Mouse (Mus musculus) macrophage (primary cell): ENCODE results near the gene Ptgis. TPM values are rescaled to one million over a fixed set of nuclear protein-coding genes. Genes with fewer than 3 reads are reported as not detected.
"Not testable (repeated sequence)": the region's sequence is repeated elsewhere in the genome, so short reads cannot be mapped to it uniquely, and the experiment has no call there.

ENCODE experiments used
- H3K27ac ChIP-seq: fragments of 350-480 bp; formaldehyde crosslinking; 2 replicates; pipeline ENCODE4 v1.9.0; 2021
- H3K36me3 ChIP-seq: fragments of 350-480 bp; formaldehyde crosslinking; 2 replicates; pipeline ENCODE4 v1.9.0; 2021; ENCODE audit errors: inconsistent target
- H3K4me3 ChIP-seq: fragments of 350-480 bp; formaldehyde crosslinking; 2 replicates; pipeline ENCODE4 v1.9.0; 2021; ENCODE audit errors: inconsistent target
- H3K79me2 ChIP-seq: fragments of 350-480 bp; formaldehyde crosslinking; 2 replicates; pipeline ENCODE4 v1.9.0; 2021; ENCODE audit errors: inconsistent target
- WGBS: methylation state at CpG from one replicate; pipeline ENCODE4 v1.1.7; 2026; ENCODE audit warnings: inconsistent platforms; ENCODE audit not compliant: missing documents; 5-methylcytosine and 5-hydroxymethylcytosine counted together
- polyA plus RNA-seq: library from polyadenylated mRNA; stranded (reverse); fragments of 250-400 nt; gene quantifications from 3 replicates; pipeline ENCODE4 v1.2.4, GENCODE M21; 2018; ENCODE audit warnings: inconsistent platforms

Gene Ptgis
- polyA plus RNA-seq, 1 experiment from 2014 or later: not detected

DNA sequence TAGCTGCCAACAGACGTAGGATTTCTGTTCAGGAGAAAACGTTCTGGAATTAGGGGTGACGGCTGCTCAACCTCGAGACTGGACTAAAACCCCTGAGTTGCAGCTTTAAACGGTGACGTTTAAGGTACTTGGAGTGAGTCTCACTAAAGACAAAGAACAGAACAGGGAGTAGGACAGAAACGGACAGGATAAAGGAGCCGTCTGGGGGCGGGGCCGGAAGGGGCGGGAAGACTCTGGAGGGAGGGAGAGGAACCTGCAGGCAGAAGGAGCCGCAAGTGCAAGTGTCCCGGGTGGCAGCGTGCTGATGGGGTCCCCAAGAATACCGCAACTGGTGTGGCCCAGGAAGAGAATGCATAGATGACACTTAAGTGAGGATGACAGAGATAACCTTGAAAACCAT is 9.8 kb downstream of the Ptgis start:
- WGBS: 27% methylated on average over 15 of the region's 15 CpGs
- Histone ChIP-seq H3K27ac (no peak overlapping the region), H3K79me2 (no peaks in the 10 kb centered on the region), H3K4me3 (no peak overlapping the region), H3K36me3 (no peaks in the 10 kb centered on the region)

DNA sequence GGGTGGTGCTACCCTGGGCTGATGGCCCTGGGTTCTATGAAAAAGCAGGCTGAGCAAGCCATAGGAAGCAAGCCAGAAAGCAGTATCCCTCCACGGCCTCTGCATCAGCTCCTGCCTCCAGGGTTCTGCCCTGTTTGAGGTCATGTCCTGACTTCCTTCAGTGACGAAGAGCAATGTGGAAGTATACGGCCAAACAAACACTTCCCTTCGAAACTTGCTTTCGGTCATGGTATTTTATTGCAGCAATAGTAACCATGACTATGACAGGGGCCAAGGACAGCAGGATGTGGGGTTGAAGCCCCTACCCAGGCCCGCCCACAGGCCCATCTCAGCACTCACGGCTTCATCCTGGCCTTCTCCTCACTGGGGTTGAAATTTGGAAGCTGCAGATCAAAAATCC is 15.5 kb downstream of the Ptgis start:
- Histone ChIP-seq H3K27ac (no peak overlapping the region), H3K79me2 (no peaks in the 10 kb centered on the region), H3K4me3 (no peak overlapping the region), H3K36me3 (no peaks in the 10 kb centered on the region)
- 26% methylated on average over 7 of the region's 7 CpGs for WGBS

DNA sequence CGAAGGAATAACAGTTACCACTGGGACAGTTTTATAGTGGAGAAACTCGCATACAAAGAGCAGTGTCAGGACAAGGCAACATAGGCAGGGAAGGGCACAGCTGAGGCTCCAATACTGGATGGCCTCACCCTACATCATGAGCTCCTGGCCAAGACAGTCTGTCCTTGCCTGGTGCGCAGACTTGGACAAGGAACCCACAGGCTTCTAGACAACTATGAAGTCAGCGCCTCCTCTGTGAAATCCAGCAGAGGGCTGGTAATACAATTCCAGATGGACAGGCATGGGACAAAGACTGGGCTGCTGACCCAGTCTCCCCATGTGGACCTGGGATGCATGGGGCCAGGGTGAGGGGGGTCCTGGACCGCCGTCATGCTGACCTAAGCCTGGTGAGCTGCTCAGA is 16.2 kb downstream of the Ptgis start:
- Histone ChIP-seq H3K36me3 (no peaks in the 10 kb centered on the region), H3K4me3 (no peak overlapping the region), H3K79me2 (no peaks in the 10 kb centered on the region), H3K27ac (no peak overlapping the region)
- WGBS: 97% methylated on average over 6 of the region's 6 CpGs

DNA sequence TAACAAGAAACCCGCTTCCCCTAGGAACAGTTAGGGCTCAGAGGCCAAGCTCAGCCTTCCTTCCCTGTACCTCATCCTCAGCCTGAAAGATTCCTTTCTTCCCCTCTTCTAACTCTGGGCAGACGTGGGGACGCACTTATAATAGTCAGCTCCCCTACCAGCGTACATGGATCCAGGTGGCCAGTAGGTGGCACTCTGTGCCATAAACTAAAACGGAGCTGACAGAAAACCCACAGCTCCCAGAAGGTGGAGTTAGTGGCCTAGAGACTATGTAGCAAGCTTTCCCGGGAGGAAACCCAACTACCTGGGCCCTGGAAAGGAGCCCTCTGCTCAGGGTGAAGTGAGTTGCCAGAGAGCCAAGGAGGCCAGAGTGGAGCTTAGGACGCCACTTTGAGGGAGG is 18.3 kb downstream of the Ptgis start:
- H3K79me2 ChIP-seq: no peaks in the 10 kb centered on the region
- WGBS: 28% methylated on average over 7 of the region's 7 CpGs
- no peaks in the 10 kb centered on the region for H3K36me3 ChIP-seq
- no peak overlapping the region for H3K27ac ChIP-seq
- H3K4me3 ChIP-seq: no peak overlapping the region

DNA sequence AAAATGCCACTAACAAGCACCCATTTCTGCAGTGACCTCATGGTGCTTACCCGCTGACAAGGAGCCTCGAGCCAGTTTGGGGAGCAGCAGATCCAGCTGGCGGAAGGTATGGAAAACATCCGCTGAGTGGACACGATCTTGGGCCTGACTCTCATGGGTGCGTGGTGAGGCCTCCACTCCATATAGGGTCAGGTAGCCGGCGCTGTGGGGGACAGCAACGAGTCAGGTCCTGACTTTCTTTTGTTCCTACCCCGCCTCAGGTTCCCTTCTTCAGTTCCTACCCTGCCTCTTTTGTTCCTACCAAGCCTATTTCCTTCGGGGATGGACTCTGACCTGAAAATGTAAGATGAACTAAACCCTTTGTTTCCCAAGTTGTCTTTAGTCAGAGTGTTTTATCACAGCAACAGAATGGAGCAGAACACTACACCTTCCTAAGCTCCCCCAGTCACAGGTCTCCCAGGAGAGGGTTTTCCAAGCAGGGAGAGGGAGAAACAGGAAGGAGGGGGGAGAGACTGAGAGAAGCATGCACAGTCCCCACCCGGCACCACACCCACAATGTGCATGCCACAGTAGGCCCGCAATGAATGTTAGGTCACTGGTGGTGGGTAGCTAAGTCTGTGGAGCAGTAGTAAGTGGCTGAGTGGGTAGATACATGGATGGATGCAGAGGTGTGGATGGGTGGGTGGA is 19.1 kb downstream of the Ptgis start:
- no peak overlapping the region for H3K4me3 ChIP-seq
- H3K79me2 ChIP-seq: no peaks in the 10 kb centered on the region
- H3K36me3 ChIP-seq: no peaks in the 10 kb centered on the region
- WGBS: 84% methylated on average over 13 of the region's 13 CpGs
- no peak overlapping the region for H3K27ac ChIP-seq

DNA sequence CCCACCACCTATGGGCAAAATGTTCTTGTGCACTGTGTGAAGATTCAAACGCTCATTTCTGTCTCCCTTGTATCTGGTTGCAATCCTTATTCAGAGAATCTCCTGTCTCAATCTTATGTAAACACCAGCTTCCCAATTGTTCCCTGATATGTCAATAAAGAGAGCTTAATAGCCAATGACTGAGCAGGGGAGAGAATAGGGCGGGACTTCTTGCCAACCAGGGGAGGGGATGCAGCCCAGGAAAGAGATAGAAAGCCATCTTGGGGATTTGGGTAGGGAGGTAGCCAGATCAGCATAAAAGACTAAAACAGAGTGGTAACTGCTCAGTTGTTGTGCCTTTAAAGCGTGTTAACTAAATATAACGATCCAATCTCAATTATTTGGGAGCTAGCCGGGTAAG is 19.7 kb downstream of the Ptgis start:
- Histone ChIP-seq H3K36me3 (no peaks in the 10 kb centered on the region), H3K79me2 (no peaks in the 10 kb centered on the region), H3K27ac (no peak overlapping the region), H3K4me3 (no peak overlapping the region)
- WGBS: 85% methylated on average over 5 of the region's 5 CpGs

DNA sequence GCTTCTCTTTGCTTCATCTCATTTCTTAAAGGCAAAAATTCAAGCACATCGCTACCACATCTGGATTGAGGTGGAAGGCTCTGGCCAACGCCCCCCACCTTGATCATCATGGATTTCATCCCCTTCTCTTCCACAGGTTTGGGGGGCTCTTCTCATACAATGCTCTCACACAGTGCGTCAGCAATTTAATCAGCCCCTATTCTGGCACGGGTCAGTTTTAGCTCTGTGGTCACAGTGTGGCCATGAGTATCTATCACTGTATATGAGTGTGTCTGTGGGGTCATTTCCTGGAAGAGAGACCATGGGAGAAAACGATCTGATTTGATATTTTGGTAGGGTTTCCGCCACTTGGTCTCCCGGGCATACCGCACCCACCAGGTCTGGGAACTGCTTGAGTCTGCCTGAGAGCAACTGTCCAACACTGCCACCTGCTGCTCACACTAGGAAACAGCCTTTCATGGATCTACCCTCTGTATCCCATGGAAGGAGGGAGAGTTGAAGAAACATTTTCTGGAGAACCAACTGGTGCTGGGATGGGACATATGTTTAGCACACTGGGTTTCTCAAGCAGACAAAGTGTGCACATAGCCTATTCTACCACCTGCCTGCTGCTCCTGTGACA is 21.1 kb downstream of the Ptgis start:
- Histone ChIP-seq H3K4me3 (no peak overlapping the region), H3K27ac (no peak overlapping the region), H3K79me2 (no peaks in the 10 kb centered on the region), H3K36me3 (no peaks in the 10 kb centered on the region)
- WGBS: 38% methylated on average over 8 of the region's 8 CpGs

DNA sequence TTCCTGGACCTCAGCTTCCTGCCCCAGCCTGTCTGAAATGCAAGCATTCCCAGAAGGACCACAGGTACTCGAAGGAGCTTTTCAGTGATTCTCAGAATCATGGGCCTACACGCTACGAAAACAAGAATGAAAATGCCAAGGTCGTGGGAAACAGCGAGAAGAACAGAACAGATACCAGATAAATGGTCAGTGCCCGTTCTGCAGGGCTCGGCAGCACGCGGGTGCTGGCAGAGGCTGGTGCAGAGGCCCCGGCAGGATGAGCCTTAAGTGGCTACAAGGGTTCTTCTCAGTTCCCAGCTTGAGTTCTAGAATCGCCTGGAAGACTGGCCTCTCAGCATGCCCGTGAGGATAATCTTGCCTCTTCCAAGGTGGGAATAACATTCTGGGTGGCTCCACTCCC is 26.7 kb downstream of the Ptgis start:
- H3K27ac ChIP-seq: no peak overlapping the region
- no peak overlapping the region for H3K4me3 ChIP-seq
- WGBS: 94% methylated on average over 12 of the region's 12 CpGs
- no peaks in the 10 kb centered on the region for H3K79me2 ChIP-seq
- H3K36me3 ChIP-seq: no peaks in the 10 kb centered on the region

DNA sequence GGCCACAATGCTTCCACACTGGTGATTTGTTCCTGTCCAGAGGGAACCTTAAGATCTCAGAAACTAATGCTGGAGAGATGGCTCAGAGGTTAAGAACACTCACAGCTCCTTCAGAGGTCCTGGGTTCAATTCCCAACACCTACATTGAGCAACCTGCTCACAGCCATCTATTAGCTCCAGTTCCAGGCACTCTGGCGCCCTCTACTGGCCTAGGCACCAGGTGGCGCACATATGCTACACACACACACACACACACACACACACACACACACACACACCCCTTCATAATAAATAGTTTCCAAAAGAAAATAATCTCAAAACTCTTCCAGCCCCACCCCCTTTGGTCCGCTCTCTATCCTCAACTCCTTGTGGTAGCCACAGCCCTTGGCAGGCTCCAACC is 27.3 kb downstream of the Ptgis start:
- 93% methylated on average over 3 of the region's 3 CpGs for WGBS

DNA sequence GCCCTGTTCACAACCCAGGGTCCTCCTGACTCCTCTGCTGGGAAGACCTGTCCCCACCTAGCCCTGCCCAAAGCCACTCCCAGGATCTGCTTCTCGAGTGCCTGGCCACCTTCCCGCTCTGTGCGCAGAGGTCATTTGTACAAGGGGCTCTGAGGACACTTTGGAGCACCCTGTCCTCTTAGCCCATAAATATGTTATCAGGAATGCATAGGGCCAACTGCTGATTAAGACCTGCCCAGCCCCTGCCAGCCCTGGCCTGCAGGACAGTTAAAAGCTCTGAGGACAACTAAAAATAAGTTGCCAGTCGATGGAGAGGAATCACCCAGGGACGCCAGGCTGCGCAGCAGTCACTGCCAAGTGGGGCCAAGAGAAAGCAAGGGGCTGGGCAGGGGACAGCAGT is 27.9 kb downstream of the Ptgis start:
- WGBS: 93% methylated on average over 6 of the region's 6 CpGs
- H3K36me3 ChIP-seq: no peaks in the 10 kb centered on the region
- no peak overlapping the region for H3K4me3 ChIP-seq
- no peaks in the 10 kb centered on the region for H3K79me2 ChIP-seq
- no peak overlapping the region for H3K27ac ChIP-seq

More for the DNA sequence above, 27.3 kb downstream of the Ptgis start:
- no peaks in the 10 kb centered on the region for H3K36me3 ChIP-seq
- no peak overlapping the region for H3K4me3 ChIP-seq
- H3K27ac ChIP-seq: no peak overlapping the region
- no peaks in the 10 kb centered on the region for H3K79me2 ChIP-seq

DNA sequence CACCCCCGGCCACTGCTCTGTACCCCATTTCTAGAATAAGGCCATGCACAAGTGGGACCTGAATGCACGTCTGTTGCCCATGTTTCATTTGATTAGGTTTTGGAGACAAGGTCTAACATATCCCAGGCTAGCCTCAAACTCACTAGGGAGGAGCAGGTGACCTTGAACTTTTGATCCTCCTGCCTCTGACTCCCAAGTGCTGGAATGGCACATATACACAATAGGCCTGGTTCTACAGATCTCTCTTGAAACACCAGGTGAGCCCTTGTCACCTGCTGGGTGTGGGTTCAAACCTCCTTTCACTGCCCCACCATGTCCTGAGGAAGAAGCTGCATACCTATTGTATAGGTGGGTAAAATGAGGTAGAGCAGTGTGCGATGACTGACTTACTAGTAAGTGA is 28.3 kb downstream of the Ptgis start:
- Histone ChIP-seq H3K27ac (no peak overlapping the region), H3K4me3 (no peak overlapping the region), H3K79me2 (no peaks in the 10 kb centered on the region), H3K36me3 (no peaks in the 10 kb centered on the region)
- WGBS: 98% methylated on average over 3 of the region's 3 CpGs

DNA sequence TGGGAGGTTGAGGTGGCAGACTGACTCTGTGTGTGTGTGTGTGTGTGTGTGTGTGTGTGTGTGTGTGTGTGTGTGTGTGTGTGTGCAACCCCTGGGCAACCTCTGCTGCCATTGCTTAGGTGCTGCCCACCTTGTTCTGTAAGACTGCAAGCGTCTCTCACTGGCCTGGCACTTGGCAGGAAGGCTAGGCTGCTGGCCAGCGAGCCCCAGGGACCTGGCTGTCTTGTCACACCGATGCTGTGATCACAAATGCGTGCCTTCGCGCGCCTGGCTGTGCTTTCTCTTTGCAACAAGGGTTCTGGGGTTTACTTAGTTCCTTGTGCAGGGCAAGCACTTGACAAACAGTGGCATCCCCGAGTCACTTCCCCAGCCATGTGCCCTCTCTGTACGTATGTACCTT is 30.5 kb downstream of the Ptgis start:
- WGBS: 63% methylated on average over 9 of the region's 9 CpGs
- H3K4me3 ChIP-seq: no peak overlapping the region
- H3K27ac ChIP-seq: no peak overlapping the region
- no peaks in the 10 kb centered on the region for H3K36me3 ChIP-seq
- H3K79me2 ChIP-seq: no peaks in the 10 kb centered on the region

DNA sequence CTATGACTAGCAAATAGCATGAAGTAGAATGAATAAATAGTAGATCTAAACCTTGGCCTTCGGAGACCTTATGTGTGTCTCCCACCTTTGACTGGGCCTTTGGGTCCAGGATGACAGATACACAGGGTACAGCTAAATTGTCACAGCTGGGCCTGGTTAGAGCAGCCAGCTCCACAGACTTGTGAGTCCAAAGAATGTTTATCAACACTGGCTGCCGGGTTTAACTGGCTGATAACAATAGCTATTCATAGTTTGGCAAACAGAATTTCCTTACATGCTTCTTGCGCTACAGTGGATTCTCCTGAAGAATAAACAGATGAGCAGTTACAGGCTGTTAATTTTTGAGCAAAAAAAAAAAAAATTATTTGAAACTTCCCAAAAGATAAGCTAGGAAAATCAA is 31.4 kb downstream of the Ptgis start:
- Histone ChIP-seq H3K27ac (no peak overlapping the region), H3K36me3 (no peaks in the 10 kb centered on the region), H3K79me2 (no peaks in the 10 kb centered on the region), H3K4me3 (no peak overlapping the region)
- WGBS: 81% methylated on average over 3 of the region's 3 CpGs

DNA sequence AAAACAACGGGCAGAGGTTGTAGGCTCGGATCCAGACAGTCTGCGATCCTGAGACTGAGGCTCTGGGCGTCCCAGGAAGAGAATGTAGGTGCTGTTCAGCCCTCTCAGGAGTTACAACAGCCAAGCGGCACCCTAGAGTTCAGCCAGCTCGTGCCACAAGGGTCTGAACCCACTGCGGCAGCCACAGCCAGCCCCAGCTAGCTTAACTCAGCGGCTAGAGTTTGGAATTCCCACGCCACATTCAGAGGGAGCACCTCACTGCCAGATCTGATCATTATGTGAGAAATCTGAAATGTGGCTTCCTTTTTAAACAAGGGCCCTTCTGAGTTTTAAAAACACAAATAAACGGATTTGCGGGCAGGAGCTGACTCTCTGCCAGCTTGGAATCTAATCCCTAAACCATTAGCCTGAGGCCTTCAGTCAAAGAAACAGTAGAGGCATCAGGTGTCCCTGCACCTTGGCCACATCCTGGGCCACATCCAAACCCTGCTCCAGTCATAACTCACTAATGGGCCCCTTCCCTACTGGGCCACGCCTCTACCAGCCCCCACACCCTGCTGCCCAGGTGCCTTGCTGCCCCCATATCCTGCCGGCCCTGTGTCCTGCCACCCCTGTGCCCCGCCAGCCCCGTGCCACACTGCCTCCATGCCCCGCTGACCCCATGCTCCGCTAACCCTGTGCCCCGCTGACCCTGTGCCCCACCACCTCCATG is 34.3 kb downstream of the Ptgis start:
- no peak overlapping the region for H3K4me3 ChIP-seq
- H3K36me3 ChIP-seq: no peaks in the 10 kb centered on the region
- no peaks in the 10 kb centered on the region for H3K79me2 ChIP-seq
- H3K27ac ChIP-seq: no peak overlapping the region
- 92% methylated on average over 18 of the region's 18 CpGs for whole genome bisulfite sequencing

DNA sequence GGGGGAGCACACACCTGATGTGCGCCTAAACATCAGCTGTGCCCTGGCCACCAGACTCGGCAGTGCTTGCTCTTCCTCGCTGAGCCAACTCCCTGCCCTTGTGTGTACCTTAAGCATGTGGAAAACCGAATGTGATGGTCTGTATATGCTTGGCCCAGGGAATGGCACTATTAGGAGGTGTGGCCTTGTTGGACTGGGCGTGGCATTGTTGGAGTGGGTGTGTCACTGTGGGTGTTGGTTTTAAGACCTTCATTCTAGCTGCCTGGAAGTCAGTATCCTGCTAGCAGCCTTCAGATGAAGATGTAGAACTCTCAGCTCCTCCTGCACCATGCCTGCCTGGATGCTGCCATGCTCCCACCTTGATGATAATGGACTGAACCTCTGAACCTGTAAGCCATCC is 35.7 kb downstream of the Ptgis start:
- not testable (repeated sequence) for H3K4me3 ChIP-seq, H3K36me3 ChIP-seq, H3K27ac ChIP-seq, H3K79me2 ChIP-seq
- WGBS: 74% methylated on average over 5 of the region's 5 CpGs
